Mouse (Mus musculus): ENCODE measurements around the gene P4ha2. TPM values are rescaled to one million over a fixed set of nuclear protein-coding genes. Genes with fewer than 3 reads are reported as not detected.

P4ha2 gene
- polyA plus RNA-seq, 1 experiment from 2014 or later = 51.6 TPM

Other genes starting within 250 kb of the P4ha2 start
- gene Gm12216, start 240.8 kb upstream of the P4ha2 start, polyA plus RNA-seq (2014; fragmentation: Nextera tagmentation; extraction: Ambion mirVana) = 0.63 TPM in 1 of 2 replicates, not detected in the other
- 8.1 and 9.2 TPM in 2 replicates for gene Slc22a5, start 208.4 kb upstream of the P4ha2 start, polyA plus RNA-seq (2014; fragmentation: Nextera tagmentation; extraction: Ambion mirVana)
- 1.9 and 2.0 TPM in 2 replicates for gene Slc22a21, start 119.8 kb upstream of the P4ha2 start, polyA plus RNA-seq (2014; fragmentation: Nextera tagmentation; extraction: Ambion mirVana)
- gene Slc22a4, start 72.0 kb upstream of the P4ha2 start, polyA plus RNA-seq (2014; fragmentation: Nextera tagmentation; extraction: Ambion mirVana) = 4.0 and 5.4 TPM in 2 replicates
- gene Pdlim4, start 31.1 kb upstream of the P4ha2 start, polyA plus RNA-seq (2014; fragmentation: Nextera tagmentation; extraction: Ambion mirVana) = 8.6 and 12.0 TPM in 2 replicates
- not detected in 2 replicates for gene Csf2, start 149.6 kb downstream of the P4ha2 start, polyA plus RNA-seq (2014; fragmentation: Nextera tagmentation; extraction: Ambion mirVana)
- gene Il3, start 167.2 kb downstream of the P4ha2 start, polyA plus RNA-seq (2014; fragmentation: Nextera tagmentation; extraction: Ambion mirVana) = not detected in 2 replicates
- gene Acsl6, start 203.7 kb downstream of the P4ha2 start, polyA plus RNA-seq (2014; fragmentation: Nextera tagmentation; extraction: Ambion mirVana) = 1.3 and 1.5 TPM in 2 replicates